Mouse (Mus musculus): ENCODE results near the gene Tle4.

Tle4 gene

GRCm38 (mm10) chr19:14519186-14519585 is 78.7 kb downstream of the Tle4 start:
- DNase-seq (ENCODE audit: low spot score): no peak

DNA sequence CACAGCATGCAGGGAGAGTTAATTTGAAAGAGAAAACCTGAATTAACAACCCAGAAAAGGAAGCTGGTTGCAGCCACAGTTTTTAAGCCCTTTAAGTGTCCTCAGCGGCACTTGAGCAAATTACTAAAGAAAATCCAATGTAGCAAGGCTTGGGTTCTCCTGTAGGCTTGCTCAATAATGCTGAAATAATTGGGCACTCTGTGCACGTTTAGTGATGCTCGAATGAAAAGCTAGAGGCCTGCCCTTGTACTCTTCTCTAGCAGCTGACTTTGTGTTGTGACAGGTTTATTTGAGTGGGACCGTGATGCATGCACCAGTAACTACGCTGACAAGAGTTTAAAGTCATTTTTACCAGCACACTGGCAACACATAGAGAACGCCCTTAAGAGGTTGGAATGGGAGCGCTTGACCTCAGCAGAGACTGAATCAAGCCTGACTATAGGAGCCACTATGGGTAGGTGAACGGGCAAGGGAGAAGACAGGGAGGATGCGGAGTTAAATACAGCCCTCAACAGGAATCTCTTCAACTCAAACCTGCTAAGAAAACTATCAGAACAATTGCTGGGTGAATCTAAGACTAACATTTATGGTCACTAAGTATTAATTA is 79.3 kb downstream of the Tle4 start:
- DNase-seq (ENCODE audit: low spot score): peak; percentile 37

- no peak for DNase-seq (ENCODE audit: low spot score)
These were observed 81.4 kb downstream of the Tle4 start for GRCm38 (mm10) chr19:14516420-14516819.

GRCm38 (mm10) chr19:14508819-14509218 is 89.0 kb downstream of the Tle4 start:
- DNase-seq (ENCODE audit: low spot score): no peak

GRCm38 (mm10) chr19:14507911-14508310 is 89.9 kb downstream of the Tle4 start:
- no peak for DNase-seq (ENCODE audit: low spot score)

GRCm38 (mm10) chr19:14506875-14507670 is 90.8 kb downstream of the Tle4 start:
- peak; percentile 68 for DNase-seq (ENCODE audit: low spot score)

DNA sequence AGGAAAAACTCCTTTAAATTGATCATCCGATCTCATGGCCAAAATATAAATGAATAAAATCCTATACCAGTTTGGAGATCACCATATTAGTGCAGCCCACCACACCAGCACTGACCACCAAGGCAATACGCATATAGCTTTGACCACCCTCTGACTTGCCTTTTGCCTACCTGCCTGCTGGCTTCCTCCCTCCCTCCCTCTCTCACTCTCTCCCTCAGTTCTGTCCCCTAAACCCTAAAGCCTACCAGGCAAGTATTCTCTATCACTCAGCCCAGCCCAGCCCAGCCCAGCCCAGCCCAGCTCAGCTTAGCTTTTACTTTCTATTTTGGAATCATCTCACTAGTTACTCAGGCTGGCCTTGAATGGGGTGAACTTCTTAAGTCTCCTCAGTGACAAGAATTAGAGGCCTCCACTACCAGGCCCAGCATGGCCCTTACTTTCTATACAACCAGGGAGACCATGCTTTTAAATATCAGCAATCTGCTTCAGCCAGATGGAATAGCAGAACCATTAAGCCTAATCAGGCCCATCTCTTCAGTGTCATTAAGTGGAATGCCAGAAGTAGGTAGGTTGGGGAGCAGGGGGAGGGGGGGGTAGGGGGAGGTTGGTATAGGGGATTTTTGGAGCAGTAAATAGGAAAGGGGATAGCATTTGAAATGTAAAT is 91.8 kb downstream of the Tle4 start:
- no peak for DNase-seq (ENCODE audit: low spot score)

DNA sequence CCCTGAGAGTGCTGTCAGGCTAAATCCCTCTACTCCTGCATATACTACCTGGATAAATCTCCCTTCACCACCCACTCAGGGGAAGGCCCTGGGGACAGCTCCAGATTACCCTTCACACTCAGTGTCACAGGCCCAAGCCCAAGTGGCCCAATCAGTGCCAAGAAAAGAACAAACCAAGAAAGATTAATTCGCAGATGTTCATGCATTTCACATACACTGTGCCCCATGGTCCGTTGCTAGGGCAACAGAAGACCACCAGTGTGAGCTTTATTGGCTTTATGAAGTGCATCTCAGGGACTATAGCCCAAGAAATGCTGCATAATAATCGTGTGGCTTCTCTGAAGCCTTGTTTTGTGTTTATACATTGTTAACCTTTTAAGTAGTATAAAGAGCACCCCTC is 92.5 kb downstream of the Tle4 start:
- DNase-seq (ENCODE audit: low spot score): no peak

GRCm38 (mm10) chr19:14503862-14504261 is 94.0 kb downstream of the Tle4 start:
- no peak for DNase-seq (ENCODE audit: low spot score)

DNA sequence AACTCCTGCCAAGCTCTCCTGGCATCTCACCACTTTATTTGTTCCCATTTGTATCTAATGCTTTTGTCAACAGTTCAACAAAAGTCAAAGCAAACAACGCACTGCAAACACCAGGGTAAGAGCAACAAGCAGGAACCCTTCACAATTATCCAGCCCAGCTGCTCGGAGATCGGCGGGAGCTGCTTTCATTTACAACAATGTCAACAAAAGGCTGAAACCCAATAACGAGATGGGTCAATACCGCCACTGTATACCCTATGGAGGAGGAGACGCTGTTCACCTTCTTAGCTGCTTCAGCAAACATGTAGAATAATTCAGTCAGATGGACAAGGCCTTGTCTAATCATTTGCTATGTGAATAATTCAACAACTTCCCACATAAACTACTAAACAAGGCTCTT is 95.6 kb downstream of the Tle4 start:
- peak; percentile 43 for DNase-seq (ENCODE audit: low spot score)

DNA sequence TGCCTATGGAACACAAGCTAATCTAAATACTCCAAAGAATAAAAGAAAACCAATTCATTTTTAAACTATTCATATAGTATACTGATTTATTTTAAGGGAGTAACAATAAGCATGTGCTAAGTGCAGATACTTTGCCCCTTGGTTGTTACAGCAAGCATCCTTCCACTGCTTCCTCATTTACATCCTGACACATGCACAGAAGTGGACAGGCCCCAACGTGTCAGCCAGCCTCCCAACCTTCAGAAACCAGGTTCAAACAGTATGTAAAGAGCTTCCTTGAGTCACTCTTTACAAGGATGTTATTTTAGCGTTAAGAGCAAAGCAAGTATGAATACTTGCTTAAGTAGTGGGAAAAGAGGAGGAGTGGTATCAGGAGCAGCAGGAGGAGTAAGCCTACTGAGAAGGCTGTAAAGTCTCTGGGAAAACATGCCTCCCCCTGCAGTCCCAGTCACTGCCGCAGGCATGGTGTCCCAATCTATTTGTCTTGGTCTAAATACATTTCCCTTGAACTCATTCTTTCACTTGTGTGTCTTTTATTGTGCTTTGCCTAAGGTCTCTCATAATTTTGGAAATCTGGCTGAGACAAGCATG is 97.9 kb downstream of the Tle4 start:
- no peak for DNase-seq (ENCODE audit: low spot score)

GRCm38 (mm10) chr19:14493047-14493446 is 104.8 kb downstream of the Tle4 start:
- no peak for DNase-seq (ENCODE audit: low spot score)

DNA sequence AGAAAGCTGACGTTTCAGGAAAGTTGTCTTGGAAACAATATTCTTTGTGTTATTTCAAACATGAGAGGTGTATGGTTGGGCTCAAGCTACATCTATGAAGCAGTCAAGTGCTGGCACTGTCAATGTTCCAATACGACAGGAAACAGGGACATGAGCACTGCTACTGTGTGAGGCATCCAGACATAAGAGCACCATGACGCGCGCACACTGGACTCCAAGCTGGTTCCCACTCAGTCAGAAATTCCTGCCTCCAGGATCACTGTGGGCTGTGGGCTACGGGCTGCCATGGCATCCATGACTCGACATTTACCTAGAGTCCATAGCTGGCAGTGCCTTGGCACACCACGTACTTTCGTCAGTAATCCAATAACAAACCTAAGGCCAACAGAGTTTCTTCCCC is 110.7 kb downstream of the Tle4 start:
- no peak for DNase-seq (ENCODE audit: low spot score)

DNA sequence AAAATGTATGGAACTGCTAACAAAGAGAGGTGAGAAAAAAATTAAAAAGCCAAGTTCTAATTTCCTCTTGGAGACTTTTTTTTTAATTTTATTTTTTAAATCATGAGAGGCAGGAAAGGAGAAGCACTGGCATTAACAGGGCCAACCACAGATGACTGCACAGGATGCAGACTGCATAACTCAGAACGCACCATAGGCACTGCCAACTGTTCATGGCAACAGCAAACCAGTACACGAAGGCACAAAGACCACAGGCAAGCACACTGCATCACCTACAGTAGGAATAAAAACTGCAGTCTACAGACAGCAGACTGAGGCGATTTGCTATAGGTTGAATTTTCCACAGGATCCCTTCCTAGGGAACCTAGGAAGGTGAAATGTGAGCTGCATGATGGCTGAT is 112.7 kb downstream of the Tle4 start:
- no peak for DNase-seq (ENCODE audit: low spot score)

GRCm38 (mm10) chr19:14482562-14483138 is 115.2 kb downstream of the Tle4 start:
- DNase-seq (ENCODE audit: low spot score): no peak

- DNase-seq (ENCODE audit: low spot score): no peak
These were observed 115.9 kb downstream of the Tle4 start for GRCm38 (mm10) chr19:14481796-14482561.

DNA sequence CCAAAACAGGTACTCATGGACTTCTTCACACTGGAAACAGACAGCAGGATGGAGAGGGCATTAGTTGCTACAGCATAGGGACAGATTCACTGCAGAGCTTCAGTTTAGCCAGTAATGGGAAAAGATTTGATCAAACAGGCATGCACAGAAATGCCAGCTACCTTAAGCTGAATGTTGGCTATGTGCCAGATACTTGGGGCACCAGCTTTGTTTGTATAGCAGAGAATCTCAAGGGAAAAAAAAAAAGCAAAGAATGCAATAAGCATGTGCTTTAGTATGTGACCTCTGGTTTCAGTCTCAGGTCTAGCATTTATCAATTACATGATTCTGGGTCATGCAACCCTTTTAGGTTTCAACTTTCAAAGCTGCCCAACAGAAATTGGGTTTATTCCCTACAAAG is 118.1 kb downstream of the Tle4 start:
- no peak for DNase-seq (ENCODE audit: low spot score)

GRCm38 (mm10) chr19:14469325-14469724 is 128.5 kb downstream of the Tle4 start:
- no peak for DNase-seq (ENCODE audit: low spot score)

- DNase-seq (ENCODE audit: low spot score): no peak
These were observed 129.1 kb downstream of the Tle4 start for GRCm38 (mm10) chr19:14468733-14469132.

DNA sequence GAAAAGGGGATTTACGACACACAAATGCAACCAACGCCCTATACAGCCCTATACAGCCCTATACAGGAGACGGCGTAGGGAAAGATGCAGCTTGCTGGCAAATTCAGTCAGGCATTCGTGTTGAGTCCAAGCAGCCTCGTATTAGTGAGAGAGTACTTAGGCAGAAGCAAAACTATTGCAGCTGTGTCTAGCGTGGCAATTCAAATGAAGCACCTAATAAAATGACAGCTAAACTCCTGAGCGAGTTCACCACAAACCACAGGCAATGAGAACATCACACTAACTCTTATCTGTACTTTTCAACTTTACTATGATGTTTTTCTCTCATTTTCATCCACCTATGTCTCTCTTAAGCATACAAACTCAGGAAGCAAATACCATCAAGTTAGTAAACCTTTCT is 131.8 kb downstream of the Tle4 start:
- DNase-seq (ENCODE audit: low spot score): no peak

DNA sequence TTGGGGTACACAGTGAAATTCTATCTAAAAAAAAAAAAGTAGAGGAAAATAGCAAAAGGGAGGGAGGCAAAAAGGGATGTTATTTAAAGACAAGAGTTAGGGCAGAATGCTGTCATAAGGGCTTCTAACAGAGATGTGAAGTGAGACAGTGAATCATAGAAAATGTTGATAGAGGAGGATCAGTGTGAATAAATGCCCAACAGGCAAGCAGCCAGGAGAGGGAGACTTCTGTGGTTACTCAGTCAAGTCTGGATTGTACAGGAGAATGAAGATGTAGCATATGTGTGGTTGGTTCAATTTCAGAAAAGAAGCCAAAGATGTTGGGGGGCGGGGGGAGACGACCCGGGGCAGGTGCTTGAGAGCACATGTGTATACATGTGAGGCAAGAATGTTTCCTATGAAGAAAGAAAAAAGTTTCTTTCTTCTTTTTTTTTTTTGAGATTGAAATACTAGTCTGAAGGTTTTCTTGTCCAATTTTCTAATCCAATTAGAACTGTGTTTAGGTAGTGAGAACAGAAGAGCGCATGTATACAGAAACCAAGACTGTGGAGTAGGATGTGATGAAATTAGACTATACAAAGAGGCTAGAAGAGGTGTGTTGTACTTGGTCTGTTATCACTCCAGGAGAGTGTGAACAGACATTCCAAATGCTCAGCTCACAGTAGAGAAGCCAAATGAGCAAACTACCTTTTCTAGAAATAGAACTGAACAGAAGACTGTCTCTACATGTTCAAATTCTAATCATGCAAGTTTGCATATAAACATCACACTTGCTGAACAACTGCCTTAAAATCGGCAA is 134.4 kb downstream of the Tle4 start:
- no peak for DNase-seq (ENCODE audit: low spot score)

All from embryo, embryonic 10.5 days (tissue).